Mouse (Mus musculus): ENCODE results near the gene Yars.
A peak's percentile ranks its signal among the peaks of the same experiment; 100 is the strongest.

DNA sequence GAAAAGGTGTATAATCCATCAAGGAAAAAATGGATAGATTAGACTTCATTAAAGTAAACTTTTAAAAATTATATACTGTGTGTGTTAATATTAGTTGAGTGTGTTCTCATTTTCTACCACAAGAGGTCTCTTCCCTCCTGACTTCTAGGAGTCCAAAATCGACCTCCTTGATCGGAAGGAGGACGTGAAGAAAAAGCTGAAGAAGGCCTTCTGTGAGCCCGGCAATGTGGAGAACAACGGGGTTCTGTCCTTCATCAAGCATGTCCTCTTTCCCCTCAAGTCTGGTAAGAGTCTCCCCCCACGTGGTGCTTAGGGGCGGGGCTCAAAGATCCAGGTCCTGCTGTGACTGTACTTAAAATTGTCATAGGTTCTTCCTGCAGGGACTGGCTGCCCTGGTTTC lies 19.9 kb downstream of the Yars start:
- TF ChIP-seq POLR2A (IDR thresholded peaks at IDR 0.05; ENCODE audit: extremely low read depth, insufficient read depth, low read length) (no peak), CTCF (IDR thresholded peaks at IDR 0.05; ENCODE audit: extremely low read depth, insufficient read depth, low read length) (peak; percentile 41)
